Mouse (Mus musculus) embryonic facial prominence, embryonic 14.5 days (tissue): ENCODE measurements around the gene Adgre4. TPM values are rescaled to one million over a fixed set of nuclear protein-coding genes. Genes with fewer than 3 reads are reported as not detected.

ENCODE experiments used
- ATAC-seq: fragments of 200-750 bp; cut with Nextera tagmentation; 2 replicates; pipeline ENCODE4 v1.8.0; 2017; ENCODE audit warnings: low read depth, moderate number of reproducible peaks, moderate TSS enrichment
- DNase-seq: peaks from one replicate; pipeline ENCODE4 v3.0.0-alpha.2; 2015; ENCODE audit warnings: low spot score
- H3K27ac ChIP-seq: fragments of 300-500 bp; sonication (generic); replicated peaks from 2 replicates; pipeline ENCODE4 v1.5.1; 2014; ENCODE audit warnings: low read depth, mild to moderate bottlenecking, low read length, moderate library complexity
- H3K27me3 ChIP-seq: fragments of 300-500 bp; sonication (generic); replicated peaks from 2 replicates; pipeline ENCODE4 v1.6.1; 2014; ENCODE audit warnings: low read length; ENCODE audit not compliant: control insufficient read depth, insufficient read depth
- H3K36me3 ChIP-seq: fragments of 300-500 bp; sonication (generic); 2 replicates; pipeline ENCODE4 v1.6.1; 2014; ENCODE audit warnings: low read length, mixed read lengths; ENCODE audit not compliant: control insufficient read depth, insufficient read depth
- H3K4me1 ChIP-seq: fragments of 300-500 bp; sonication (generic); 2 replicates; pipeline ENCODE4 v1.6.1; 2014; ENCODE audit warnings: antibody characterized with exemption, low read length; ENCODE audit not compliant: control insufficient read depth, insufficient read depth
- H3K4me2 ChIP-seq: fragments of 300-500 bp; sonication (generic); 2 replicates; pipeline ENCODE4 v1.6.1; 2014; ENCODE audit warnings: low read depth, mild to moderate bottlenecking, low read length, moderate library complexity, mixed read lengths
- H3K4me3 ChIP-seq: fragments of 300-500 bp; sonication (generic); 2 replicates; pipeline ENCODE4 v1.5.1; 2014; ENCODE audit warnings: low read depth, mild to moderate bottlenecking, low read length
- H3K9ac ChIP-seq: fragments of 300-500 bp; sonication (generic); 2 replicates; pipeline ENCODE4 v1.6.1; 2014; ENCODE audit warnings: low read depth, mild to moderate bottlenecking, low read length, moderate library complexity, mixed read lengths
- H3K9me3 ChIP-seq: fragments of 300-500 bp; sonication (generic); 2 replicates; pipeline ENCODE4 v1.6.1; 2016; ENCODE audit warnings: low read length; ENCODE audit not compliant: control insufficient read depth
- WGBS: fragments of 180-500 bp; shearing (Covaris S2); extraction: QIAGEN DNeasy Blood & Tissue Kit; methylation state at CpG from one replicate; pipeline ENCODE4 v1.1.7; 2014; 5-methylcytosine and 5-hydroxymethylcytosine counted together
- polyA plus RNA-seq: library from polyadenylated mRNA; unstranded; fragments of >200 nt; fragmentation: Nextera tagmentation; extraction: Ambion mirVana; gene quantifications from 2 replicates; pipeline ENCODE4 v1.2.1, GENCODE M21; 2014

Gene Adgre4
- polyA plus RNA-seq, result 0.18 and 0.29 TPM in 2 replicates

DNA sequence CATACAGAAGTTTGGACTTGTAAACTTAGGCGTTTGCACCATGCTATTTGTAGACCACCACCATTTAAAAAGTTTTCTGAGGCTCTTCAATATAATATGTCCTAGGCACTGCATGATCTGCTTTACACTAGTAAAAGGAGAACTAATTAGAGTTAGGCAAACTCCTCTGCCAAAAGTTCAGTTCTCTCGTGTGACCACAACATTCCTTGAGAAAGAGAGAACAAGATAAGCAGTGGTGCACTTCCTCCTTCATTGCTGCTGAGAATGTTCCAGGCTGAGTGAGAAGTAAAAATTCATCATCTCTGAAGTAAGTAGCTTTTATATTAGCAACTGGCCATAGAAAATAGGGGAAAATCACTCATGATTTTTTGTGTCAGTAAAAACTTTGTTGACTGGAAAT is at the start of gene Adgre4:
Adgre4 (plus strand) TSS at position 199 of the 400 bp plus-strand sequence.
- 55% methylated on average over 2 of the region's 2 CpGs for whole genome bisulfite sequencing
- DNase-seq, result no peak
- no peaks in the 10 kb centered on the region for H3K36me3 ChIP-seq
- H3K27me3 ChIP-seq, result no peaks in the 10 kb centered on the region
- H3K9me3 ChIP-seq, result no peaks in the 10 kb centered on the region
- H3K4me1 ChIP-seq, result no peaks in the 10 kb centered on the region
- no peak within 1 kb of the TSS for H3K4me3 ChIP-seq
- H3K4me2 ChIP-seq, result no peak within 1 kb of the TSS
- no peak for ATAC-seq
- H3K27ac ChIP-seq, result no peak within 1 kb of the TSS
- H3K9ac ChIP-seq, result no peak within 1 kb of the TSS

DNA sequence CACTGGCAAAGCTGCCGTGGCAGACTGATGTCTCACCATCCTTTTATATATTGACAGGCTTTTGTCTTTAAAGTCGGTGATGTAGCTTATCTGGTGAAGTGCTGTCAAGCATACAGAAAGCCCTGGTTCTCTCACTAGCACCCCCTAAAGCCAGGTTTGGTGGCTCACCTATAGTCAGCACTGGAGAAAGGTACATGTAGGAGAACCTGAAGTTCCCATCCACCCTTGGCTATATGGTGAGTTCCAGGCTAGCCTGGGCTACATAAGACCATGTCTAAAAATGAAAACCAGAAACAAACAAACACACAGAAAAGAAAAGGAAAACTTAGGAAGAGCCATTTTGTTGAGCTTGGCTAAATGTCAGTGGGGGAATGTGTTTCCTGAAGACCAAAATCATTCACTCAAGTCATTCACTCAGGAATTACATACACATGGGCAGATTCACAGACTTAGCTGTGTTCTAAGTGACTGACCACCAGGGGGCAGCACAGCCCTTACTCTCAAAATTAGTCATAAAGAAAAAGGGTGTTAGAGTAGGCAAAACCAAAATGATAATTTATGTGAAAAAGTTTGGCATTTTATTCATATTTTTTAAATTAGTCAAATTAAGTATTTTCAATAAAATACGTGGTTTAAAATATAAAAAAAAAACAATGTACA is 47.5 kb upstream of the Adgre4 start:
- peaks cover 28% of the 10 kb centered on the region for H3K36me3 ChIP-seq
- H3K27me3 ChIP-seq, result no peaks in the 10 kb centered on the region
- WGBS, result 63% methylated on average over 3 of the region's 3 CpGs
- ATAC-seq (no peak), DNase-seq (peak; percentile 89)
- H3K4me3 ChIP-seq, result no peak overlapping the region
- H3K9ac ChIP-seq, result no peak overlapping the region
- H3K27ac ChIP-seq, result no peak overlapping the region
- no peaks in the 10 kb centered on the region for H3K9me3 ChIP-seq
- no peak overlapping the region for H3K4me2 ChIP-seq
- no peaks in the 10 kb centered on the region for H3K4me1 ChIP-seq

DNA sequence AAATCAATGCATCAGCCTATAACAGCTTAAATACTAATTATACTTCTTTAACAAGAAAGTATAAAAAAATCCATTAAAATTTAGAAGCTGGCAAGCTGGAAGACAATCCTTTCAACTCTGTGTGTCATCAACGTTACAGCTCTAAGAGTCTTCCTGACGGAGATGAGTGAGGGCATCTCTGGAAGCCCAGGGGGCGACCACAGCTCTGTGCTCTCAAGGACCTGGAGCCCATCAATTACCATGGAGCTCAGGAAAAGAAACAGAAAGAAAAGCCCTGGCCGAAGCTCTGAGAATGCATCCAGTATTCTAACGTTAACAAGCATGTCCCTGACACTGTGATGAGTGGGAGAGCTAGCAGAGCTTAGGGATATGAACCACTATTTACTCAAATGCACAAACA is 46.9 kb upstream of the Adgre4 start:
- Histone ChIP-seq H3K9me3 (no peaks in the 10 kb centered on the region), H3K4me3 (no peak overlapping the region), H3K4me1 (no peaks in the 10 kb centered on the region), H3K36me3 (peaks cover 23% of the 10 kb centered on the region), H3K27ac (no peak overlapping the region), H3K9ac (no peak overlapping the region), H3K27me3 (no peaks in the 10 kb centered on the region), H3K4me2 (no peak overlapping the region)
- WGBS, result 74% methylated on average over 5 of the region's 5 CpGs
- DNase-seq (no peak), ATAC-seq (no peak)

DNA sequence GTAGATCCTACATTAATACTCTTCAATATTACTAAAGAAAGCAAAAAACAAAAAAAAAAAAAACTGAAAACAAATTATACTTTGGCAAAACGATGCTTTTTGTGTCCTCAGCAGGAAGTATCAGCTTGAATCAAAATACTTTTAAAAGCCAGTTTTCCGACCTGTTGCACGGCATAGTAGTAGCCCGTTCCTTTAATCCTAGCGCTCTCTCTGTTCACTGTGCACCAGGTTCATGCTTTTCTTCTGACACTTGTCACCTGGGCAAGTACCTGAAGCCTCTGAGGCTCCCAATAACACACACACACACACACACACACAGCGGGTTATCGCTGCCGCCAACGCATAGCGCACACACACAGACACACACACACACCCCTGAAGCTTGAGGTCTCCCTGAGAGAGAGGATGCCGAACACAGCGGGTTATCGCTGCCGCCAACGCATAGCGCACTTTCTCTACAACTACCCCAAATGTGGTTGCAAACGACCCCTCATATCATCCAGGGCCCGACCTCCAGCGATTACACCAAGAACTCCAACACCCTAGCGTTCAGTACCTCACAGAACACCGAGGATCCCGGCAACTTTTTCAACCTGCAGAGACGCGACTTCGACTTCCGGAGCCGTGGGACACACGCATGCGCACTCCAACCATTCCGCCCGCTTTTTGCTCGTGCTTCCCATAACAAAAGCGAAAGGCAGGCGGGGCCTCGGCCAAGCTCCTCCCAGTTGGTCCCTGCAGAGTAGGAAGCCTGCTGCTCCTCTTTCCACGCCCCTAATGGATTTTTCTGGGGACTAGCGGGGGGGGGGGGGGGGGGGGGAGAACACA is 37.6 kb upstream of the Adgre4 start, which contains the start of gene Pot1b:
Pot1b (minus strand) TSS at position 645 of the 828 bp plus-strand sequence.
- DNase-seq (peak; percentile 98), ATAC-seq (peak; percentile 100)
- under 1% methylated on average over 36 of the region's 37 CpGs for WGBS
- Histone ChIP-seq H3K27ac (peak within 1 kb of the TSS; percentile 65; the same call in 1 of the 2 replicates), H3K9ac (peak within 1 kb of the TSS; percentile 77), H3K4me2 (peak within 1 kb of the TSS; percentile 80), H3K4me3 (peak within 1 kb of the TSS; percentile 78), H3K4me1 (no peaks in the 10 kb centered on the region), H3K9me3 (no peaks in the 10 kb centered on the region), H3K36me3 (peaks cover 5% of the 10 kb centered on the region; the same call in 1 of the 2 replicates), H3K27me3 (no peaks in the 10 kb centered on the region)

GRCm38 (mm10) chr17:55721270-55721669 is 28.5 kb upstream of the Adgre4 start:
- Histone ChIP-seq H3K36me3 (no peaks in the 10 kb centered on the region), H3K27me3 (no peaks in the 10 kb centered on the region), H3K4me1 (no peaks in the 10 kb centered on the region), H3K4me3 (no peak overlapping the region), H3K9ac (no peak overlapping the region), H3K27ac (no peak overlapping the region), H3K4me2 (no peak overlapping the region), H3K9me3 (no peaks in the 10 kb centered on the region)
- DNase-seq (no peak), ATAC-seq (no peak)
- 47% methylated on average over 1 of the region's 1 CpGs for WGBS

DNA sequence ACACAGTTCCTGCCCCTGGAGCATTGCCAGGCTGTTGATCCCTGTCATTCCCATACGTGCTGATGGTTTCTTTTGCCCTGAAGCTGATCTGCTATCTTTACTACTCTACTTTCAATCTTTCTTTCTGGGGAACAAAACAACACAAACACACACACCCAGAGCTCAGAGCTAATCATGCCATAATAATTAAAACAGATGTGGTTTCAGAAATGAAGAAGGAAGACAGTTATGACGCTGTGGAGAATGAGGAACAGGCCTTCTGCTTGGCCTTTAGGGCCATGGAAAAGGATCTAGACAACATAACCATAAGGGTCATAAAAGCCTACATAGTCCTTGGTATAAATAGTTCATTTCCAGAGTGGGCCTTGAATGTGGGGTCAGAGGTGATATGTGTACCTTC is 27.5 kb upstream of the Adgre4 start:
- Histone ChIP-seq H3K36me3 (no peaks in the 10 kb centered on the region), H3K9me3 (no peaks in the 10 kb centered on the region), H3K9ac (no peak overlapping the region), H3K27me3 (no peaks in the 10 kb centered on the region), H3K4me3 (no peak overlapping the region), H3K27ac (no peak overlapping the region), H3K4me2 (no peak overlapping the region), H3K4me1 (no peaks in the 10 kb centered on the region)
- WGBS, result 61% methylated on average over 2 of the region's 2 CpGs
- DNase-seq, result no peak
- ATAC-seq, result no peak

- Histone ChIP-seq H3K27ac (no peak overlapping the region), H3K4me1 (no peaks in the 10 kb centered on the region), H3K4me2 (no peak overlapping the region), H3K4me3 (no peak overlapping the region), H3K9ac (no peak overlapping the region), H3K36me3 (no peaks in the 10 kb centered on the region), H3K9me3 (no peaks in the 10 kb centered on the region), H3K27me3 (no peaks in the 10 kb centered on the region)
- DNase-seq (no peak), ATAC-seq (no peak)
- WGBS, result 51% methylated on average over 2 of the region's 2 CpGs
These were observed 23.6 kb upstream of the Adgre4 start for GRCm38 (mm10) chr17:55726193-55726592.

DNA sequence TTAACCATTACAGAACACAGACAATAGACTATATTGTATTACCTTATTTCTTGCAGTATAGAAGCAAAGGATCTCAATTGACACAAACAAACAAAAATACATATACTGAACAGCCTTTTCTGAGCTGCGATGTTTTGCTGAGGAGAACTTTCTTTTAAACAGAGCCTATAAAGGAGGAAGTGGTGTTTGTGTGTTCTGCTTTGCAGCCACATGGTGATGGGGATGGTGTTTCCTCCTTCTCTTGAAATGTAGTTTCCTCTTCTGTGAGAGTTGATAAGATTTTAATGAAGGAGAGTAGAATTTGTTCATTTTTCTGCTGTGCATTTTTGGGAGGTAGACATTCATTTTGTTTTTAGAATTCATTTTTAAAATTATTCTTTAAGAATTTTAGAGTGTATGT is 13.1 kb upstream of the Adgre4 start:
- Histone ChIP-seq H3K4me2 (no peak overlapping the region), H3K9ac (no peak overlapping the region), H3K9me3 (no peaks in the 10 kb centered on the region), H3K36me3 (no peaks in the 10 kb centered on the region), H3K4me1 (no peaks in the 10 kb centered on the region), H3K27me3 (no peaks in the 10 kb centered on the region), H3K4me3 (no peak overlapping the region), H3K27ac (no peak overlapping the region)
- ATAC-seq (no peak), DNase-seq (no peak)
- 77% methylated on average over 1 of the region's 1 CpGs for WGBS
